Mouse (Mus musculus) intestine, embryonic 16.5 days (tissue): Measurements from ENCODE around the gene Uqcc2. TPM values are rescaled to one million over a fixed set of nuclear protein-coding genes. Genes with fewer than 3 reads are reported as not detected.

ENCODE experiments used
- ATAC-seq: fragments of 200-750 bp; cut with Nextera tagmentation; 2 replicates; pipeline ENCODE4 v1.8.0; 2017; ENCODE audit warnings: moderate TSS enrichment, moderate library complexity
- H3K27ac ChIP-seq: fragments of 300-500 bp; sonication (generic); 2 replicates; pipeline ENCODE4 v1.5.1; 2014; ENCODE audit warnings: mild to moderate bottlenecking, low read length
- H3K27me3 ChIP-seq: fragments of 300-500 bp; sonication (generic); replicated peaks from 2 replicates; pipeline ENCODE4 v1.6.1; 2014; ENCODE audit warnings: low read length, control low read depth, mixed read lengths; ENCODE audit not compliant: control insufficient read depth, insufficient read depth
- H3K36me3 ChIP-seq: fragments of 300-500 bp; sonication (generic); 2 replicates; pipeline ENCODE4 v1.6.1; 2014; ENCODE audit warnings: low read length, control low read depth; ENCODE audit not compliant: control insufficient read depth, insufficient read depth
- H3K4me1 ChIP-seq: fragments of 300-500 bp; sonication (generic); 2 replicates; pipeline ENCODE4 v1.6.1; 2014; ENCODE audit warnings: low read length, control low read depth, mixed read lengths; ENCODE audit not compliant: control insufficient read depth, insufficient read depth
- H3K4me2 ChIP-seq: fragments of 300-500 bp; sonication (generic); 2 replicates; pipeline ENCODE4 v1.6.1; 2014; ENCODE audit warnings: low read depth, low read length, control low read depth
- H3K4me3 ChIP-seq: fragments of 300-500 bp; sonication (generic); 2 replicates; pipeline ENCODE4 v1.5.1; 2014; ENCODE audit warnings: mild to moderate bottlenecking, low read length
- H3K9ac ChIP-seq: fragments of 300-500 bp; sonication (generic); 2 replicates; pipeline ENCODE4 v1.6.1; 2014; ENCODE audit warnings: low read depth, low read length
- H3K9me3 ChIP-seq: fragments of 300-500 bp; sonication (generic); 2 replicates; pipeline ENCODE4 v1.6.1; 2016; ENCODE audit warnings: low read length, control low read depth; ENCODE audit not compliant: control insufficient read depth
- WGBS: fragments of 180-500 bp; shearing (Covaris S2); extraction: QIAGEN DNeasy Blood & Tissue Kit; methylation state at CpG from one replicate; pipeline ENCODE4 v1.1.7; 2014; 5-methylcytosine and 5-hydroxymethylcytosine counted together
- polyA plus RNA-seq: library from polyadenylated mRNA; unstranded; fragments of >200 nt; fragmentation: Nextera tagmentation; extraction: Ambion mirVana; gene quantifications from 2 replicates; pipeline ENCODE4 v1.2.1, GENCODE M21; 2015

The Uqcc2 gene
- polyA plus RNA-seq, 1 experiment from 2014 or later: 255 TPM

DNA sequence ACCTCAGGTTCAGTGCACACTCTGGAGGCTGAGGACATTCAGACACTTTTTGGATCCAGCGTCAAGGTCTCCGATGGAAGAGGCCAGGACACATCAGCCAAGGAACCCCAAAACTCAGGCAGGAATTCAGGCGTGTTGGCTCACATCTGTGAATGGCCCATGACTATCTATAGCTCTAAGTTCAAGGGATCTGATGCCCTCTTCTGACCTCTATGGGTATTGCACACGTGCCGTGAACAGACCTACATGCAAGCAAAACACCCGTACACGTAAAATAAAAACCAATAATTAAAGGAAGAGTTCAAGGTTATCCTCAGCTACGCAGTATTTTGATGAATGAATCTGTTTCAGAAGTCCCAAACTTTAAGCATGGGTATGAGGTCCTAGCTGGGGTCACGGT lies 27.0 kb downstream of the Uqcc2 start:
- Histone ChIP-seq H3K9me3 (no peaks in the 10 kb centered on the region), H3K27ac (no peak overlapping the region), H3K4me3 (no peak overlapping the region), H3K36me3 (peaks cover 10% of the 10 kb centered on the region; the same call in 1 of the 2 replicates), H3K4me1 (no peaks in the 10 kb centered on the region), H3K9ac (no peak overlapping the region), H3K27me3 (no peaks in the 10 kb centered on the region), H3K4me2 (no peak overlapping the region)
- no peak for ATAC-seq
- 84% methylated on average over 9 of the region's 9 CpGs for WGBS

DNA sequence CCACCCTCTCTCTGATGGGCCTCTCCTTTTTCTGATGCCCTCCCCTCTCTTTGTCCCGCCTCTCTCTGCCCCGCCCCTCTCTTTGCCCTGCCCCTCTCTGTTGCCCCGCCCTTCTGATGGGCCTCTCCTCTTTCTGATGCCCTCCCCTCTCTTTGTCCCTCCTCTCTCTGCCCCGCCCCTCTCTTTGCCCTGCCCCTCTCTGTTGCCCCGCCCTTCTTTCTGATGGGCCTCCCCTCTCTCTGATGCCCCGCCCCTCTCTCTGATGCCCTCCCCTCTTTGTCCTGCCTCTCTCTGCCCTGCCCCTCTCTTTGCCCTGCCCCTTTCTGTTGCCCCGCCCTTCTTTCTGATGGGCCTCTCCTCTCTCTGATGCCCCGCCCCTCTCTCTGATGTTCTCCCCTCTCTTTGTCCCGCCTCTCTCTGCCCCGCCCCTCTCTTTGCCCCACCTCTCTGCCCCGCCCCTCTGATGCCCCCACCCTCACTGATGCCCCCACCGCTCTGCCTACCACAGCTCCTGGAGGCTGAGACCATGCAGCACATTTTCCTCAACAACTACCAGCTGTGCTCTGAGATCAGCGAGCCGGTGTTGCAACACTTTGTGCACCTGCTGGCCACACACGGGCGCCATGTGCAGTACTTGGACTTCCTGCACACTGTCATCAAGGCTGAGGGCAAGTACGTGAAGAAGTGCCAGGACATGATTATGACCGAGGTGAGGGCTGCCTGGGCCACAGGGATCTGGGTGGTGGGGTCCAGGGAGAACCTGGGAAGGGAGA lies 27.8 kb downstream of the Uqcc2 start:
- H3K4me1 ChIP-seq: no peaks in the 10 kb centered on the region
- no peak overlapping the region for H3K4me3 ChIP-seq
- no peaks in the 10 kb centered on the region for H3K27me3 ChIP-seq
- no peaks in the 10 kb centered on the region for H3K9me3 ChIP-seq
- H3K9ac ChIP-seq: no peak overlapping the region
- H3K4me2 ChIP-seq: no peak overlapping the region
- WGBS: 65% methylated on average over 18 of the region's 18 CpGs
- ATAC-seq: peak; percentile 49; the same call in 1 of the 2 replicates
- peaks cover 9% of the 10 kb centered on the region; the same call in 1 of the 2 replicates for H3K36me3 ChIP-seq
- H3K27ac ChIP-seq: no peak overlapping the region

DNA sequence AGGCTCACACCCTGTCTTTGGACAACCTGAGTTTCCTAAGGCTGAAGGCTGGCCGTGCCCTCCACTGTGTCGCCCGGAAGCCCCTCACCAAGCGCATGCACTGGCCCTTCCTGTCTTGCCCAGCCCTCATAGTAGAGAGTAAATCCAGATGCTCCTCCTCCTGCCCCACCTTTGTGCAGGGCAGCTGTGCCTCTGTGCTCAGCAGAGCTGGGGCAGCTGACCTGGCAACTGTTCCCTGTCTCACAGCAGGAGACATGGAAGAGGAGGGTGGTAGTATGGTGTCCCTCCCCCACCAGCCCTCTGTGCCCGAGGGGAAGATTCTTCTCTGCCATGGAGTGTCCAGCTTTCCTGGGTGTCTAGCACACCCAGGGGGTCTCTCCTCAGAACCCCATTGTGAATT lies 32.0 kb downstream of the Uqcc2 start:
- Histone ChIP-seq H3K27ac (no peak overlapping the region), H3K4me2 (no peak overlapping the region), H3K36me3 (no peaks in the 10 kb centered on the region), H3K4me1 (no peaks in the 10 kb centered on the region), H3K27me3 (no peaks in the 10 kb centered on the region), H3K9me3 (no peaks in the 10 kb centered on the region), H3K9ac (no peak overlapping the region), H3K4me3 (no peak overlapping the region)
- no peak for ATAC-seq
- WGBS: 72% methylated on average over 5 of the region's 5 CpGs

DNA sequence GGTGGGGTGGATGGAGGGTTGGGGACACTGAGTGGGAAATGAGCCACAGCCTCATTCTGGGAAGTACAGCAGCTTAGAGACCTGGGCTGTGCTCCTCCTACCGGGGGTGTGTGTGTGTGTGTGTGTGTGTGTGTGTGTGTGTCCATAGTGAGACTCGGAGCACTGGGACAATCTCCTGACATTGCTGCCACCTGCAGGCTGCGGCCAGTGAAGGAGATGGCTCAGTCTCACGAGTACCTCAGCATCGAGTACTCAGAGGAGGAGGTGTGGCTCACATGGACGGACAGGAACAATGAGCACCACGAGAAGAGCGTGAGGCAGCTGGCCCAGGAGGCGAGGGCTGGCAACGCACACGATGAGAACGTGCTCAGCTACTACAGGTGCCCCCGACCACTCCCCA lies 38.0 kb downstream of the Uqcc2 start:
- H3K9me3 ChIP-seq: no peaks in the 10 kb centered on the region
- WGBS: 31% methylated on average over 13 of the region's 13 CpGs
- no peak overlapping the region for H3K27ac ChIP-seq
- no peaks in the 10 kb centered on the region for H3K27me3 ChIP-seq
- no peaks in the 10 kb centered on the region for H3K4me1 ChIP-seq
- peak; percentile 23; the same call in 1 of the 2 replicates for ATAC-seq
- H3K36me3 ChIP-seq: peaks cover 6% of the 10 kb centered on the region; the same call in 1 of the 2 replicates
- H3K4me2 ChIP-seq: no peak overlapping the region
- H3K9ac ChIP-seq: no peak overlapping the region
- no peak overlapping the region for H3K4me3 ChIP-seq

DNA sequence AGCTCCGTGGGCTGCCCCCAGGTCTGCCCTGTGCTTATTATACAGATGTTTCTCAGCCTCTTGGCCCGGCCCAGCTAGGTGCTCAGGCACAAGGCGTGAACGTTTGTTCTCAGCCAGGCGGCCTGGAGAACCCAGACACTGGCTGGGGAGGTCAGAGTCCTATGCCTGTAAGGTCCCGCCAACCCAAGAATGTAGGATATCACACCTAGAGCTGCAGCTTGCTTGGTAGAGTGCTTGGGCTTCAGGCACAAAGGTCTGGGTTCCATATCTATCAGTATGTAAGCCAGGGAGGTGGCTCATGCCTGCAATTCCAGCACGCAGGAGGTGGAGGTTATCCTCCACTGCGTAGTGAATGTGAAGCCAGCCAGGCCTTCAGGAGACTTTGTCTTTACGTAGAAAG lies 43.6 kb downstream of the Uqcc2 start:
- no peak overlapping the region for H3K4me3 ChIP-seq
- H3K4me1 ChIP-seq: 0 out of 2 replicates have a peak, but pooled peaks cover under 1% of the 10 kb centered on the region
- no peak overlapping the region for H3K4me2 ChIP-seq
- H3K9ac ChIP-seq: no peak overlapping the region
- 0 out of 2 replicates have a peak, but pooled peaks cover 2% of the 10 kb centered on the region for H3K9me3 ChIP-seq
- peak overlapping the region; percentile 63 for H3K27ac ChIP-seq
- peak; percentile 79 for ATAC-seq
- peaks cover 10% of the 10 kb centered on the region for H3K36me3 ChIP-seq
- no peaks in the 10 kb centered on the region for H3K27me3 ChIP-seq
- 66% methylated on average over 9 of the region's 9 CpGs for WGBS

DNA sequence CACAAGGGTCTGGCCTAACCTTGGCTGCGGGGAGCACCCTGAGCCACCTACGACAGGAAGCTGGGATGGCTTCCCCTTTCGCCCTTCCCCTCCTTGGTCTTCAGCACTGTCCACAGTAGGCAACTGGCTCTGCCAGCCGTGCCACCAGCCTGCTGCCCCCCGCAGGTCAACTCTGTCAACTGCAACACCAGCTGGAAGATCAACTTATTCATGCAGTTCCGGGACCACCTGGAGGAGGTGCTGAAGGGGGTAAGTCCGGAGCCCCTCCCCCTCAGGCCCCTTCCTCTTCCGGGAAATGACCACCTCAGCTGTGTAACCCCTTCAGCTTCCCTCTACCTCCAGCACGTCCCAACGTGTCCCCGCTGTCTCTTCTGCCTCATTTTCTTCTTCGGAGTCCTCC lies 46.3 kb downstream of the Uqcc2 start:
- Histone ChIP-seq H3K9ac (no peak overlapping the region), H3K27ac (no peak overlapping the region), H3K27me3 (no peaks in the 10 kb centered on the region), H3K36me3 (peaks cover 8% of the 10 kb centered on the region), H3K9me3 (0 out of 2 replicates have a peak, but pooled peaks cover 2% of the 10 kb centered on the region), H3K4me1 (peaks cover 26% of the 10 kb centered on the region), H3K4me2 (no peak overlapping the region), H3K4me3 (no peak overlapping the region)
- 46% methylated on average over 12 of the region's 12 CpGs for WGBS
- no peak for ATAC-seq

DNA sequence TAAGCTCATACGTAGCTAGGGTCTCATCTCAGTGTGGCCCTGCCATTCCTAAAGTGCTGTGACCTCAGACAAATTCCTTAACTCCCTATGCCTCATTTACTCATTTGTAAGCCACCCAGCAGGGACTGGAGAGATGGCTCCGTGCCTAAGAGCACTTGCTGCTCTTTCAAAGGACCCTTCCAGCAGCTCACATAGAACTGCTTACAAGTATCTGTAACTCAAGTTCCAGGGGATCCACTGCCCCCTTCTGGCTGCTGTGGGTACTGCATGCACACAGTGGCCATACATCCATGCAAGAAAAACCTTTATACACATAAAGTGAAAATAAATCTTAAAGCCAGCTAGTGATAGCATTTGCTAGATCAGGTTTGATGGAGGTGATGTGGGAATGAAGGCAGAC lies 48.0 kb downstream of the Uqcc2 start:
- Histone ChIP-seq H3K4me3 (no peak overlapping the region), H3K4me1 (peaks cover 36% of the 10 kb centered on the region), H3K9ac (no peak overlapping the region), H3K9me3 (0 out of 2 replicates have a peak, but pooled peaks cover 2% of the 10 kb centered on the region), H3K27me3 (no peaks in the 10 kb centered on the region), H3K36me3 (peaks cover 4% of the 10 kb centered on the region; the same call in 1 of the 2 replicates), H3K4me2 (no peak overlapping the region), H3K27ac (no peak overlapping the region)
- no peak for ATAC-seq
- 81% methylated on average over 2 of the region's 2 CpGs for WGBS

DNA sequence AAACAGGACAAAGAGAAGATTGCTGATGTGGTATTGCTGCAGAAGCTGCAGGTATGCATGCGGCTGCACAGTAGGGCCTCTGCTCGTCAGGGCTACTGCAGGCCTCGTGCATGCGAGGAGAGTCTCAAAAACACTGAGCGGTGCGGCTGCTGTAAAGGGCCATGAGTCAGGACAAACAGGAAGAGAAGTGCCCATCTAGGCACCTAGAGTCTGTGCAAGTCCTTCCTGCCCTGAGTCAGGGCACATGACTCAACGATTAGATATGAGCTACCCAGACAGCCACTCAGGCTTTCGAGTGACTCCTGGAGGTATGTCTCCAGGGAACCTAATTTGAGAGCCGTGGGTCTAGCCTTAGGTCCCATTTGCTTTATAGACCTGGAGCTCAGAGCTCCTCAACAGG lies 50.1 kb downstream of the Uqcc2 start:
- Histone ChIP-seq H3K4me3 (no peak overlapping the region), H3K9me3 (0 out of 2 replicates have a peak, but pooled peaks cover 2% of the 10 kb centered on the region), H3K36me3 (peaks cover 4% of the 10 kb centered on the region; the same call in 1 of the 2 replicates), H3K27ac (peak overlapping the region; percentile 90), H3K9ac (0 out of 2 replicates have a peak overlapping the region, but pooled peaks have one; percentile 55), H3K4me1 (peaks cover 44% of the 10 kb centered on the region), H3K4me2 (no peak overlapping the region), H3K27me3 (no peaks in the 10 kb centered on the region)
- WGBS: 50% methylated on average over 9 of the region's 9 CpGs
- ATAC-seq: peak; percentile 65

DNA sequence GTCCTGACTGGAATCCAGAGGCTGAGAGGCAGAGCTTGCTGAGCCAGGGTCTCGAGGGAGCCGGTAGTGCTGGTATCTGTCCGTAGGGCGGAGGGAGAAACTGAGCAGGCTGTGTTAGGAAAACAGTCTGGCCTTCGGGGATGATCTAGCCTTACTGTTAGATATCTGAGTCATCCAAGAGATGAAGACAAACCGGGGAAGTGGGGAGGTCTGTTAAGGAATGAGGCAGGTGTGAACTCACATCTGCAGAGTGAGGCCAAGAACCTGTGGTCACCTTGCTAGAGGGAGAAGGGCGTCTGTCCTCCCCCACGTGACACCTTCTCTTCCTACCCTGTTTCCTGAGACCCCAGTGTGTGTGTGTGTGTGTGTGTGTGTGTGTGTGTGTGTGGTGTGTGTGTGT lies 50.9 kb downstream of the Uqcc2 start:
- Histone ChIP-seq H3K4me1 (peaks cover 44% of the 10 kb centered on the region), H3K27ac (peak overlapping the region; percentile 90), H3K9ac (0 out of 2 replicates have a peak overlapping the region, but pooled peaks have one; percentile 24), H3K9me3 (0 out of 2 replicates have a peak, but pooled peaks cover 2% of the 10 kb centered on the region), H3K4me2 (no peak overlapping the region), H3K36me3 (peaks cover 6% of the 10 kb centered on the region; the same call in 1 of the 2 replicates), H3K4me3 (no peak overlapping the region), H3K27me3 (no peaks in the 10 kb centered on the region)
- WGBS: 46% methylated on average over 8 of the region's 8 CpGs
- no peak for ATAC-seq
